Mouse (Mus musculus) heart, postnatal 10 days (tissue): ENCODE measurements around the gene Alox12. TPM values are rescaled to one million over a fixed set of nuclear protein-coding genes. Genes with fewer than 3 reads are reported as not detected.
A peak's percentile ranks its signal among the peaks of the same experiment; 100 is the strongest.

Source experiments
- DNase-seq, 2 experiments: peaks; one replicate each; pipeline ENCODE4 v3.0.0; 2021
- intact Hi-C: fragments of 180-260 bp; cut with DNase I; formaldehyde crosslinking; loops from one replicate; pipeline ENCODE4 v1.15.1; 2025
- total RNA-seq, 2 experiments: library from RNA; stranded (reverse); gene quantifications; 2 replicates each; pipeline ENCODE4 v1.2.3; 2021

The Alox12 gene
- total RNA-seq, 2 experiments from 2014 or later, result 3.4 to 5.2 TPM

- intact Hi-C loops, result loop anchor here (5.0 kb wide), 1 partner anchor 140 kb away; no protein-coding TSS in a partner anchor
- DNase-seq, result no peak
Measured at GRCm38 (mm10) chr11:70242591-70242990, 12.6 kb downstream of the Alox12 start.

- intact Hi-C loops, result loop anchor here (5.0 kb wide), 1 partner anchor 143 kb away; no protein-coding TSS in a partner anchor
- peak; percentile 90 to 92 for DNase-seq
Measured at GRCm38 (mm10) chr11:70239541-70240279, 15.4 kb downstream of the Alox12 start, which contains the start of the genes Gm21988 and Rnasek. Gene Gm21988 (minus strand): TSS chr11:70239830. Gene Rnasek (minus strand): TSS chr11:70239842.

GRCm38 (mm10) chr11:70238591-70239440, 16.3 kb downstream of the Alox12 start:
- intact Hi-C loops, result no loop called here
- DNase-seq, result peak in 1 of 2 experiments; percentile 50

- DNase-seq, result peak; percentile 99
- intact Hi-C loops, result no loop called here
Measured at GRCm38 (mm10) chr11:70237457-70238167, 17.5 kb downstream of the Alox12 start, which contains the start of gene 0610010K14Rik. Gene 0610010K14Rik (minus strand): TSS chr11:70237914.

GRCm38 (mm10) chr11:70236717-70237116, 18.4 kb downstream of the Alox12 start:
- intact Hi-C loops, result no loop called here
- DNase-seq, result peak in 1 of 2 experiments; percentile 46

GRCm38 (mm10) chr11:70235254-70235900, 19.8 kb downstream of the Alox12 start:
- no peak for DNase-seq
- intact Hi-C loops, result no loop called here

GRCm38 (mm10) chr11:70234497-70234896, 20.7 kb downstream of the Alox12 start:
- DNase-seq, result no peak
- intact Hi-C loops, result no loop called here

- intact Hi-C loops, result no loop called here
- peak in 1 of 2 experiments; percentile 60 for DNase-seq
Measured at GRCm38 (mm10) chr11:70234037-70234436, 21.1 kb downstream of the Alox12 start.

GRCm38 (mm10) chr11:70233016-70233415, 22.1 kb downstream of the Alox12 start:
- intact Hi-C loops, result no loop called here
- no peak for DNase-seq

GRCm38 (mm10) chr11:70232546-70232945, 22.6 kb downstream of the Alox12 start:
- intact Hi-C loops, result no loop called here
- peak; percentile 77 to 80 for DNase-seq

GRCm38 (mm10) chr11:70230239-70230727, 24.9 kb downstream of the Alox12 start:
- intact Hi-C loops, result no loop called here
- peak; percentile 93 to 95 for DNase-seq

- DNase-seq, result peak; percentile 59 to 68
- intact Hi-C loops, result no loop called here
Measured at GRCm38 (mm10) chr11:70229260-70230010, 25.7 kb downstream of the Alox12 start, which contains the start of gene Bcl6b. Gene Bcl6b (minus strand): TSS chr11:70229798.

GRCm38 (mm10) chr11:70228828-70229227, 26.3 kb downstream of the Alox12 start:
- peak; percentile 90 to 91 for DNase-seq

GRCm38 (mm10) chr11:70227661-70228245, 27.4 kb downstream of the Alox12 start:
- intact Hi-C loops, result no loop called here
- DNase-seq, result peak in 1 of 2 experiments; percentile 23

More at GRCm38 (mm10) chr11:70228828-70229227, 26.3 kb downstream of the Alox12 start:
- intact Hi-C loops, result no loop called here

GRCm38 (mm10) chr11:70227126-70227525, 28.0 kb downstream of the Alox12 start:
- DNase-seq, result no peak
- intact Hi-C loops, result no loop called here

- no peak for DNase-seq
- intact Hi-C loops, result no loop called here
Measured at GRCm38 (mm10) chr11:70226602-70226890, 28.6 kb downstream of the Alox12 start.

GRCm38 (mm10) chr11:70225798-70226601, 29.2 kb downstream of the Alox12 start:
- intact Hi-C loops, result no loop called here

GRCm38 (mm10) chr11:70223724-70224123, 31.4 kb downstream of the Alox12 start:
- intact Hi-C loops, result no loop called here
- DNase-seq, result peak; percentile 69 to 73

More at GRCm38 (mm10) chr11:70225798-70226601, 29.2 kb downstream of the Alox12 start:
- no peak for DNase-seq
